Mouse (Mus musculus) forebrain, embryonic 10.5 days (tissue): Measurements from ENCODE around the gene Lpcat2. TPM values are rescaled to one million over a fixed set of nuclear protein-coding genes. Genes with fewer than 3 reads are reported as not detected.
A peak's percentile ranks its signal among the peaks of the same experiment; 100 is the strongest.

ENCODE experiments used
- DNase-seq: peaks from one replicate; pipeline ENCODE4 v3.0.0-alpha.2; 2017; ENCODE audit warnings: low spot score; ENCODE audit errors: extremely low spot score
- H3K27ac ChIP-seq: fragments of 300-500 bp; sonication (generic); 2 replicates; pipeline ENCODE4 v1.5.1; 2016; ENCODE audit warnings: mild to moderate bottlenecking
- H3K27me3 ChIP-seq: fragments of 300-500 bp; sonication (generic); 2 replicates; pipeline ENCODE4 v1.6.1; 2016; ENCODE audit warnings: mild to moderate bottlenecking; ENCODE audit not compliant: poor library complexity, severe bottlenecking
- H3K36me3 ChIP-seq: fragments of 300-500 bp; sonication (generic); replicated peaks from 2 replicates; pipeline ENCODE4 v1.6.1; 2016; ENCODE audit warnings: mild to moderate bottlenecking, moderate library complexity
- H3K4me1 ChIP-seq: fragments of 300-500 bp; sonication (generic); 2 replicates; pipeline ENCODE4 v1.6.1; 2016
- H3K4me3 ChIP-seq: fragments of 300-500 bp; sonication (generic); 2 replicates; pipeline ENCODE4 v1.5.1; 2016; ENCODE audit warnings: mild to moderate bottlenecking, moderate library complexity
- H3K9me3 ChIP-seq: fragments of 300-500 bp; sonication (generic); 2 replicates; pipeline ENCODE4 v1.6.1; 2016; ENCODE audit warnings: mild to moderate bottlenecking, moderate library complexity
- WGBS: fragments of 180-500 bp; shearing (Covaris S2); methylation state at CpG from one replicate; pipeline ENCODE4 v1.1.7; 2016; 5-methylcytosine and 5-hydroxymethylcytosine counted together
- microRNA-seq: library from miRNA; unstranded; fragments of <30 nt; microRNA quantifications from one replicate; pipeline ENCODE4, GENCODE M21; 2017
- polyA plus RNA-seq: library from polyadenylated mRNA; unstranded; fragments of >200 nt; fragmentation: Nextera tagmentation; extraction: Ambion mirVana; gene quantifications from 2 replicates; pipeline ENCODE4 v1.2.1, GENCODE M21; 2016

Gene Lpcat2
- polyA plus RNA-seq, 1 experiment from 2014 or later = 3.6 TPM

DNA sequence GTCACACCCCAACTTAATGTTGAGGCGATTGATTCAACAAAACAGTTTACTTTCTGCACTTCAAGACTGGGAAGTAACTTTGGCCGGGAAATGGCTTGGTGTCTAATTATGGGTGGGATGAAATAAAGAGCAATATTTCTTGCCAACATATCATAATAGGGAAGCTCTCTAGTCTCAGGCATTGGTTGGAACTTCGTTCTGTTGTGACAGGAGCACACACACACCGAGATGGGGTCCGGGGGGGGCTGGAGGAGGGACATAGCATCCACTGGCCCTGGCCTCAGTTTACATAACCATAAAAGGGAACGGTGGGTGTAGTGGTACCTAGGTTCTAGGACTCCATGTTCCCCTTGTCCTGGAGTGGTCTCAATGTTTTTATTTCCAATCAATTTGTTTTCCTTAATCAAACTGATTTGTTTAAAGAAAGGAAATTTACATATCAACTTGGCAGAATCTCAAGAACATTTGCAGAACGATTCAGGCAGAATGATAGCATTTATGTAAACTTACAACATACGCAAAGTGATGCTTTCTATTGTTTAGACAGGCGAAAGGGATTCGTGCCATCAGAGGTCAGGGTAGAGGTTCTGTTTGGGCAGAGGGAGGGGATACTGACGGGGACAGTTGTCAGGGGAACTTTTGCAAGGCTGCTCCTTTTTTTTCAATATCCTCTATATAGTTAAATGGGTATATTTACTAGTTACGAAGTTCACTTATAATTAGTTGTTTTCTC lies 95.7 kb downstream of the Lpcat2 start:
- Histone ChIP-seq H3K4me1 (no peaks in the 10 kb centered on the region), H3K27me3 (no peaks in the 10 kb centered on the region), H3K27ac (no peak overlapping the region), H3K36me3 (no peaks in the 10 kb centered on the region), H3K4me3 (no peak overlapping the region), H3K9me3 (no peaks in the 10 kb centered on the region)
- DNase-seq = no peak
- WGBS = 88% methylated on average over 12 of the region's 12 CpGs

GRCm38 (mm10) chr8:92954044-92954443 lies 98.9 kb downstream of the Lpcat2 start:
- Histone ChIP-seq H3K27me3 (peaks cover 20% of the 10 kb centered on the region), H3K36me3 (no peaks in the 10 kb centered on the region), H3K4me1 (no peaks in the 10 kb centered on the region), H3K9me3 (no peaks in the 10 kb centered on the region), H3K27ac (no peak overlapping the region), H3K4me3 (no peak overlapping the region)
- 90% methylated on average over 5 of the region's 5 CpGs for WGBS
- DNase-seq = no peak

- no peaks in the 10 kb centered on the region for H3K36me3 ChIP-seq
- 76% methylated on average over 10 of the region's 10 CpGs for WGBS
- peaks cover 15% of the 10 kb centered on the region for H3K4me1 ChIP-seq
- H3K9me3 ChIP-seq = no peaks in the 10 kb centered on the region
- peak within 1 kb of the TSS; percentile 55 for H3K4me3 ChIP-seq
- no peak for DNase-seq
- H3K27me3 ChIP-seq = peaks cover 74% of the 10 kb centered on the region
- no peak within 1 kb of the TSS for H3K27ac ChIP-seq
These were observed 104.6 kb downstream of the Lpcat2 start, which contains the start of gene Slc6a2 for GRCm38 (mm10) chr8:92959779-92960178. Gene Slc6a2, plus strand, starts transcription at chr8:92960079.

DNA sequence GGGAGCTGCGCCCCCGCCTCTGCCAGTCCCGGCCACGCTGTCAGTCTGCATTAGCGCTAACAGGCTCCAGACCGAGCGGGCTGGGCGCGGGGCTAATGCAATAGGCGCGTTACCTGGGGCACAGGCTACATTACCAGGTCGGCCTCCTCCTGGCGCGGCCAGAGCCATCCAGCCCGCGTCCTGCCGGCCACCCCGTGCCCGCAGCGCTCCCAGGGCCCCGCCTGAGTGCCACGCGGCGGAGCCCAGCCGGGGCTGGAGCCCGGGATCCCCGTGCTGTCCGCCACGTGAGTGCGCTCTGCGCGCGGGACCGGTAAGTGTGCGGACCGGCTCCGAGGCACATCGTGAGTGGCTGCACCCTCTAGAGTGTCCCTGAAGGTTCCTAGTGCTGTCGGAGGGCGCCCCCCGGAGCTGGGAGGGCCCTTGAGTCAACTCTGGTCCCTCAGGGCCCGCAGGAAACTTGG lies 105.3 kb downstream of the Lpcat2 start:
- Histone ChIP-seq H3K27me3 (peaks cover 74% of the 10 kb centered on the region), H3K9me3 (no peaks in the 10 kb centered on the region), H3K36me3 (no peaks in the 10 kb centered on the region), H3K27ac (no peak overlapping the region), H3K4me3 (peak overlapping the region; percentile 55), H3K4me1 (peaks cover 15% of the 10 kb centered on the region)
- DNase-seq = peak; percentile 33
- WGBS = 1% methylated on average over 42 of the region's 42 CpGs

DNA sequence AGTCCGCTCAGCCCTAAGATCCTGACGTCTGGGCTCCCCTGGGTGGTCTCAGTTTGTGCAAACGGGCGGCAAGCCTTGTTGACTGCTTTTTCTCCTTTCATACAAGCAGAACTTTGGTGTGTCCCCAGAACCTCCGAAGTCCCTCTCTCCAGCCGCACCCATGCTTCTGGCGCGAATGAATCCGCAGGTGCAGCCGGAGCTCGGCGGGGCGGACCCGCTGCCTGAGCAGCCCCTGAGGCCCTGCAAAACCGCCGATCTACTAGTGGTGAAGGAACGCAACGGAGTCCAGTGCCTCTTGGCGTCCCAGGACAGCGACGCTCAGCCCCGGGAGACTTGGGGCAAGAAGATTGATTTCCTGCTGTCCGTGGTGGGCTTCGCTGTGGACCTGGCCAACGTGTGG lies 105.9 kb downstream of the Lpcat2 start:
- Histone ChIP-seq H3K9me3 (no peaks in the 10 kb centered on the region), H3K27me3 (peaks cover 74% of the 10 kb centered on the region), H3K4me3 (peak overlapping the region; percentile 55), H3K36me3 (no peaks in the 10 kb centered on the region), H3K4me1 (peaks cover 15% of the 10 kb centered on the region), H3K27ac (no peak overlapping the region)
- 1% methylated on average over 25 of the region's 25 CpGs for WGBS
- DNase-seq = no peak

- DNase-seq = no peak
- Histone ChIP-seq H3K27me3 (peaks cover 49% of the 10 kb centered on the region), H3K4me3 (no peak overlapping the region), H3K9me3 (no peaks in the 10 kb centered on the region), H3K36me3 (no peaks in the 10 kb centered on the region), H3K27ac (no peak overlapping the region), H3K4me1 (peaks cover 15% of the 10 kb centered on the region)
- WGBS = 77% methylated on average over 2 of the region's 2 CpGs
These were observed 109.4 kb downstream of the Lpcat2 start for GRCm38 (mm10) chr8:92964556-92964955.

Small RNA genes lying within 50 kb of the gene (microRNA-seq; reads per million reads assigned to microRNA genes)
- not detected for gene Gm22151

Other genes with a start within 250 kb of the Lpcat2 start
- gene Irx6, start 181.1 kb upstream of the Lpcat2 start, polyA plus RNA-seq = 0.22 TPM in 1 of 2 replicates, not detected in the other
- 38.4 and 43.3 TPM in 2 replicates for gene Mmp2, start 28.0 kb upstream of the Lpcat2 start, polyA plus RNA-seq
- 0.19 TPM in 1 of 2 replicates, not detected in the other for gene Capns2, start 46.1 kb downstream of the Lpcat2 start, polyA plus RNA-seq
- 0.02 TPM in 1 of 2 replicates, not detected in the other for gene Slc6a2, start 104.7 kb downstream of the Lpcat2 start, polyA plus RNA-seq
- gene Ces1a, start 192.9 kb downstream of the Lpcat2 start, polyA plus RNA-seq = not detected in 2 replicates
- gene Ces1b, start 224.7 kb downstream of the Lpcat2 start, polyA plus RNA-seq = not detected in 2 replicates